8 mouse cellular contexts compared by ENCODE assay signal in genomic region chr16:20717181-20717977, GRCm38 (mm10). TPM values are rescaled to one million over a fixed set of nuclear protein-coding genes. Genes with fewer than 3 reads are reported as not detected.
DNase-seq lines count a peak whose midpoint lies in the region; ATAC-seq and TF ChIP-seq lines count a peak whose summit lies in the region.

Polr2h (plus strand) TSS chr16:20717665.
Clcn2 (minus strand) TSS chr16:20717746.

- H3K9ac ChIP-seq in ES-Bruce4 (ENCODE audit: low read depth, poor library complexity, severe bottlenecking) = peak within 1 kb of the TSS; percentile 84
- H3K9ac ChIP-seq in forebrain, embryonic 13.5 days = peak within 1 kb of the TSS; percentile 83
- H3K9ac ChIP-seq in liver, postnatal 0 days (replicated peaks) = peak within 1 kb of the TSS; percentile 79
- peak within 1 kb of the TSS; percentile 74 for H3K9ac ChIP-seq in neural tube, embryonic 14.5 days (replicated peaks; ENCODE audit: low read depth, low read length)

- peak within 1 kb of the TSS; percentile 97 for H3K4me3 ChIP-seq in ES-Bruce4 (ENCODE audit: low read depth, low read length)
- H3K4me3 ChIP-seq in forebrain, embryonic 13.5 days = peak within 1 kb of the TSS; percentile 64
- peak within 1 kb of the TSS; percentile 78 for H3K4me3 ChIP-seq in liver, postnatal 0 days (ENCODE audit: low read depth, low read length)
- peak within 1 kb of the TSS; percentile 65 for H3K4me3 ChIP-seq in neural tube, embryonic 14.5 days (ENCODE audit: low read depth, low read length)

- TF ChIP-seq POLR2A in ES-Bruce4 (IDR thresholded peaks at IDR 0.05; ENCODE audit: insufficient read depth, low read length) = peak; percentile 66

- H3K9me3 ChIP-seq in ES-Bruce4 (replicated peaks; ENCODE audit: control insufficient read depth, insufficient read depth, low read length, poor library complexity, severe bottlenecking) = no peaks in the 10 kb centered on the region
- H3K9me3 ChIP-seq in forebrain, embryonic 13.5 days (replicated peaks) = no peaks in the 10 kb centered on the region
- H3K9me3 ChIP-seq in liver, postnatal 0 days (ENCODE audit: low read length) = no peaks in the 10 kb centered on the region
- H3K9me3 ChIP-seq in neural tube, embryonic 14.5 days (ENCODE audit: control insufficient read depth, low read length) = no peaks in the 10 kb centered on the region

- DNase-seq in heart, postnatal 10 days = peak; percentile 97 to 98
- peak; percentile 97 for DNase-seq in large intestine, adult 2 months (ENCODE audit: low read depth, low spot score)
- peak; percentile 96 for DNase-seq in liver, postnatal 0 days
- peak; percentile 98 for DNase-seq in testis, postnatal 10 days (ENCODE audit: low spot score)

- peaks cover 5% of the 10 kb centered on the region for H3K4me1 ChIP-seq in ES-Bruce4 (ENCODE audit: control insufficient read depth, insufficient read depth, low read length)
- H3K4me1 ChIP-seq in forebrain, embryonic 13.5 days = peaks cover 47% of the 10 kb centered on the region
- H3K4me1 ChIP-seq in liver, postnatal 0 days (ENCODE audit: insufficient read depth) = peaks cover 34% of the 10 kb centered on the region
- H3K4me1 ChIP-seq in neural tube, embryonic 14.5 days (ENCODE audit: control insufficient read depth, insufficient read depth, low read length) = peaks cover 35% of the 10 kb centered on the region

- ATAC-seq in cerebellum, adult (ENCODE audit: insufficient number of reproducible peaks, low FRiP score, low TSS enrichment) = peak; percentile 81
- ATAC-seq in forebrain, embryonic 13.5 days = peak; percentile 85
- peak; percentile 90 for ATAC-seq in liver, postnatal 0 days
- ATAC-seq in neural tube, embryonic 14.5 days (ENCODE audit: low read depth) = peak; percentile 81

- intact Hi-C loops in heart, postnatal 10 days (cut with DNase I) = loop anchor here (10.0 kb wide), 1 partner anchor 667 kb away; no protein-coding TSS in a partner anchor

- H3K36me3 ChIP-seq in ES-Bruce4 (ENCODE audit: control insufficient read depth, insufficient read depth, low read length, poor library complexity, severe bottlenecking) = peaks cover 23% of the 10 kb centered on the region
- H3K36me3 ChIP-seq in forebrain, embryonic 13.5 days (ENCODE audit: poor library complexity, severe bottlenecking) = peaks cover 21% of the 10 kb centered on the region
- peaks cover 17% of the 10 kb centered on the region for H3K36me3 ChIP-seq in liver, postnatal 0 days (replicated peaks; ENCODE audit: insufficient read depth, low read length)
- peaks cover 7% of the 10 kb centered on the region; the same call in 1 of the 2 replicates for H3K36me3 ChIP-seq in neural tube, embryonic 14.5 days (ENCODE audit: control insufficient read depth, insufficient read depth, low read length)

- H3K27ac ChIP-seq in ES-Bruce4 (ENCODE audit: insufficient read depth, low read length) = peak within 1 kb of the TSS; percentile 65
- H3K27ac ChIP-seq in forebrain, embryonic 13.5 days = peak within 1 kb of the TSS; percentile 91
- H3K27ac ChIP-seq in liver, postnatal 0 days (ENCODE audit: low read depth) = peak within 1 kb of the TSS; percentile 95
- peak within 1 kb of the TSS; percentile 91 for H3K27ac ChIP-seq in neural tube, embryonic 14.5 days (ENCODE audit: low read depth, low read length)

- TF ChIP-seq EP300 in ES-Bruce4 (IDR thresholded peaks at IDR 0.05; ENCODE audit: insufficient read depth, low read depth, low read length) = no peak
- peak; percentile 74; the same call in 1 of the 2 replicates for TF ChIP-seq EP300 in liver, postnatal 0 days (IDR thresholded peaks at IDR 0.05; ENCODE audit: low read depth)

- peak within 1 kb of the TSS; percentile 89 for H3K4me2 ChIP-seq in forebrain, embryonic 13.5 days
- peak within 1 kb of the TSS; percentile 100 for H3K4me2 ChIP-seq in liver, postnatal 0 days (ENCODE audit: low read depth, low read length)
- H3K4me2 ChIP-seq in neural tube, embryonic 14.5 days (ENCODE audit: low read depth, low read length) = peak within 1 kb of the TSS; percentile 96

- WGBS in forebrain, embryonic 13.5 days = under 1% methylated on average over 62 of the region's 62 CpGs
- under 1% methylated on average over 62 of the region's 62 CpGs for WGBS in large intestine, adult 2 months
- WGBS in liver, postnatal 0 days (ENCODE audit: insufficient replicate concordance) = under 1% methylated on average over 62 of the region's 62 CpGs
- WGBS in neural tube, embryonic 14.5 days = under 1% methylated on average over 62 of the region's 62 CpGs

- no peaks in the 10 kb centered on the region for H3K27me3 ChIP-seq in ES-Bruce4 (ENCODE audit: control insufficient read depth, insufficient read depth, low read length, poor library complexity, severe bottlenecking)
- no peaks in the 10 kb centered on the region for H3K27me3 ChIP-seq in forebrain, embryonic 13.5 days
- 0 out of 2 replicates have a peak, but pooled peaks cover 3% of the 10 kb centered on the region for H3K27me3 ChIP-seq in liver, postnatal 0 days (ENCODE audit: insufficient read depth, low read length)
- no peaks in the 10 kb centered on the region for H3K27me3 ChIP-seq in neural tube, embryonic 14.5 days (ENCODE audit: control insufficient read depth, insufficient read depth, low read length)

- peak; percentile 64 for TF ChIP-seq CTCF in ES-Bruce4 (IDR thresholded peaks at IDR 0.05; ENCODE audit: low read depth, low read length)
- TF ChIP-seq CTCF in liver, postnatal 0 days (IDR thresholded peaks at IDR 0.05; ENCODE audit: low read depth) = peak; percentile 93

RNA-seq across cellular contexts. Expression of gene Polr2h, which starts in this region (rescaled TPM):
- 90.6 and 94.5 TPM in 2 replicates for polyA plus RNA-seq in ES-Bruce4 (2011; ENCODE audit: insufficient read depth, insufficient read length, low read depth, missing spikeins)
- polyA plus RNA-seq in forebrain, embryonic 13.5 days (2015; fragmentation: Nextera tagmentation; extraction: Ambion mirVana) = 101 and 104 TPM in 2 replicates
- 10 to 100 TPM; 12.5 to 13.2 TPM for total RNA-seq in heart, postnatal 10 days (2021)
- polyA plus RNA-seq in large intestine, adult 2 months (2012; rRNA removed) = 27.7 and 28.1 TPM in 2 replicates
- polyA plus RNA-seq in liver, postnatal 0 days (2015; fragmentation: Nextera tagmentation; extraction: Ambion mirVana) = 25.1 and 27.5 TPM in 2 replicates
- 91.4 and 100 TPM in 2 replicates for polyA plus RNA-seq in neural tube, embryonic 14.5 days (2014; fragmentation: Nextera tagmentation; extraction: Ambion mirVana)

RNA-seq across cellular contexts. Expression of gene Clcn2, which starts in this region (rescaled TPM):
- polyA plus RNA-seq in ES-Bruce4 (2011; ENCODE audit: insufficient read depth, insufficient read length, low read depth, missing spikeins) = 8.8 and 10.2 TPM in 2 replicates
- polyA plus RNA-seq in forebrain, embryonic 13.5 days (2015; fragmentation: Nextera tagmentation; extraction: Ambion mirVana) = 13.2 and 14.5 TPM in 2 replicates
- total RNA-seq in heart, postnatal 10 days (2021) = 1 to 10 TPM; 3.3 to 3.5 TPM
- polyA plus RNA-seq in large intestine, adult 2 months (2012; rRNA removed) = 87.7 and 159 TPM in 2 replicates
- 3.6 and 4.7 TPM in 2 replicates for polyA plus RNA-seq in liver, postnatal 0 days (2015; fragmentation: Nextera tagmentation; extraction: Ambion mirVana)
- 30.7 and 31.3 TPM in 2 replicates for polyA plus RNA-seq in neural tube, embryonic 14.5 days (2014; fragmentation: Nextera tagmentation; extraction: Ambion mirVana)

Comparison
In these comparisons a context has a peak if more than half of its experiments do, and no peak if none do; other contexts are left out.
1. Peak in every context shown above with its lines: DNase-seq, ATAC-seq, H3K4me3 ChIP-seq and H3K27ac ChIP-seq.